Mouse (Mus musculus) left cerebral cortex, adult 18-20 months (tissue): ENCODE measurements at regions not wholly inside any gene's neighbourhood (a gene's known extent, or its start where the extent isn't known, plus 50 kb on each side); places are given as distances from the start of the nearest gene placed in this dataset.
A peak's percentile ranks its signal among the peaks of the same experiment; 100 is the strongest.

Experiments used
- DNase-seq, 2 experiments: peaks; one replicate each; pipeline ENCODE4 v3.0.0; 2021 to 2022; ENCODE audit warnings: low spot score in 2 of 2, mixed read lengths in 1 of 2

GRCm38 (mm10) chr15:28560035-28560434 is 356.5 kb downstream of the Dnah5 start:
- DNase-seq = peak; percentile 6 to 20

- no peak for DNase-seq
Measured at GRCm38 (mm10) chr15:28595294-28595693, 391.7 kb downstream of the Dnah5 start.

- no peak for DNase-seq
Measured at GRCm38 (mm10) chr15:28595725-28596124, 392.2 kb downstream of the Dnah5 start.

GRCm38 (mm10) chr15:28600132-28600531 is 396.6 kb downstream of the Dnah5 start:
- peak; percentile 1 to 7 for DNase-seq

- no peak for DNase-seq
Measured at GRCm38 (mm10) chr15:28615662-28616061, 412.1 kb downstream of the Dnah5 start.

- no peak for DNase-seq
Measured at GRCm38 (mm10) chr15:28640349-28640748, 436.8 kb downstream of the Dnah5 start.

- DNase-seq = no peak
Measured at GRCm38 (mm10) chr15:28645122-28645521, 441.6 kb downstream of the Dnah5 start.

GRCm38 (mm10) chr15:28653996-28654395 is 450.4 kb downstream of the Dnah5 start:
- DNase-seq = no peak

- DNase-seq = peak in 1 of 2 experiments; percentile 3
Measured at GRCm38 (mm10) chr15:28663847-28664602, 460.5 kb downstream of the Dnah5 start.
